24 mouse cellular contexts compared by ENCODE assay signal in the genomic region with DNA sequence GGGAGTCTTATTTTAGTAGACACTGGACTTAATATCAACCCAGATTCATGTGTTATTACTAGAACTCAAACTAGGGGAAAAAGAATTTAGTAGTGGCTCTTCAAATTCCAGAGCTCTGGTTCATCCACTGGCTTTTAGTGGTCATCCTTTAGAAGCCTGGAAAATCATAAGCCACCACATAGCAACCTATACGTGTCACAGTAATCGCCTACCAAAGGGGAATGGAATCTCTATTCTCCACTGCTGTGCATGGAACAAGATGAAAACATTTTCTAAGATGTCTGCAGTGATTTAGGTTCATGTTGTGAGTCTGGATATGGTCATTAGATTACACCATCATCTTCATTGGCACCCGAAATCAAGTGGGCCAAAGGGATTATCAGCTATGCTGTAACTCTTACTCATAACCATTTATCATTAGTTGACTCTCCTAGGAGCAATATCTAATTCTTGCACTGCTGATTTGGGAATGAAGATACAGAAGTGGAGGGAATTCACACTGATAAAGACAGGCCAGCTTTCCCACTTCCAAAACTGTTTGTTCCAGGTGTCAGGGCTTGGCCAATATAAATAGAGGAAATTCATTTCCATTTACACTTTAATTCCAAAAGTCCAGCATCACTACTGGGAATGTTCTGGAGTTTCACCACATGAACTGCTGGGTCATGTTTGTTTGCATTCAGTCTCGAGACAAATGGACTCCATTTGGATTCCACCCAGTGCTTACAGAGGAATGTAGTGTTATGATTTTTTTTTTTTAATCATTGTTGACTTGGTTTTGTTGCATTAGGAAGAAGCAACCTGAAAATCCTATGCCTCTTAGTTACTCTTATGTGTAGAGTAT. TPM values are rescaled to one million over a fixed set of nuclear protein-coding genes. Genes with fewer than 3 reads are reported as not detected.
DNase-seq lines count a peak whose midpoint lies in the region; ATAC-seq and TF ChIP-seq lines count a peak whose summit lies in the region.
"Had no signal": no experiment of that assay in that cellular context is flagged by ENCODE, and none has a peak within 500 bp of the region (broad histone marks: within the 10 kb centered on the region; RNA-seq: fewer than 3 reads in every experiment).

No protein-coding gene starts in this region.

- no peak overlapping the region for H3K9ac ChIP-seq in kidney, embryonic 16.5 days (replicated peaks; ENCODE audit: low read length)
- H3K9ac ChIP-seq in lung, postnatal 0 days (replicated peaks; ENCODE audit: low read depth): no peak overlapping the region
- H3K9ac ChIP-seq: heart, embryonic 13.5 days; hindbrain, embryonic 15.5 days; intestine, embryonic 15.5 days; kidney, embryonic 15.5 days; liver, embryonic 14.5 days; stomach, embryonic 15.5 days had no signal

- no peak overlapping the region for H3K4me2 ChIP-seq in kidney, embryonic 16.5 days (replicated peaks; ENCODE audit: low read depth, low read length)
- H3K4me2 ChIP-seq in lung, postnatal 0 days (replicated peaks; ENCODE audit: low read depth, low read length): no peak overlapping the region
- H3K4me2 ChIP-seq in myocyte (ENCODE audit: low read depth): peak overlapping the region; percentile 47
- H3K4me2 ChIP-seq: heart, embryonic 13.5 days; hindbrain, embryonic 15.5 days; intestine, embryonic 15.5 days; kidney, embryonic 15.5 days; stomach, embryonic 15.5 days had no signal

- no peaks in the 10 kb centered on the region for H3K4me1 ChIP-seq in kidney, embryonic 16.5 days (ENCODE audit: insufficient read depth, low read length)
- peaks cover 7% of the 10 kb centered on the region; the same call in 1 of the 2 replicates for H3K4me1 ChIP-seq in lung, postnatal 0 days (ENCODE audit: insufficient read depth, low read depth, low read length)
- H3K4me1 ChIP-seq: intestine, embryonic 15.5 days; kidney, embryonic 15.5 days; limb, embryonic 10.5 days; megakaryocyte, embryonic 14.5 days; stomach, embryonic 15.5 days had no signal

- TF ChIP-seq CTCF in lung, postnatal 0 days (IDR thresholded peaks at IDR 0.05): no peak

- H3K27me3 ChIP-seq in kidney, embryonic 16.5 days (ENCODE audit: insufficient read depth, low read length): no peaks in the 10 kb centered on the region
- no peaks in the 10 kb centered on the region for H3K27me3 ChIP-seq in lung, postnatal 0 days (replicated peaks; ENCODE audit: insufficient read depth, low read length)
- H3K27me3 ChIP-seq in myocyte (ENCODE audit: control insufficient read depth, insufficient read depth, insufficient read length): no peaks in the 10 kb centered on the region
- H3K27me3 ChIP-seq: heart, embryonic 13.5 days; hindbrain, embryonic 15.5 days; intestine, embryonic 15.5 days; kidney, embryonic 15.5 days; megakaryocyte, embryonic 14.5 days; stomach, embryonic 15.5 days had no signal

- ATAC-seq in kidney, embryonic 16.5 days (ENCODE audit: low FRiP score, low TSS enrichment): no peak
- ATAC-seq in lung, postnatal 0 days: 0 out of 2 replicates have a peak, but pooled peaks have one; percentile 23
- ATAC-seq: forebrain, embryonic 16.5 days; intestine, embryonic 15.5 days had no signal

- 75% methylated on average over 4 of the region's 4 CpGs for WGBS in kidney, embryonic 16.5 days
- WGBS in lung, postnatal 0 days: 54% methylated on average over 4 of the region's 4 CpGs

- no peak for TF ChIP-seq EP300 in lung, postnatal 0 days (IDR thresholded peaks at IDR 0.05)

- H3K4me3 ChIP-seq in kidney, embryonic 16.5 days (ENCODE audit: low read length): no peak overlapping the region
- no peak overlapping the region for H3K4me3 ChIP-seq in lung, postnatal 0 days (ENCODE audit: low read depth, low read length)
- no peak overlapping the region for H3K4me3 ChIP-seq in myocyte
- H3K4me3 ChIP-seq: heart, embryonic 13.5 days; hindbrain, embryonic 15.5 days; intestine, embryonic 15.5 days; kidney, embryonic 15.5 days; limb, embryonic 10.5 days; megakaryocyte, embryonic 14.5 days; stomach, embryonic 15.5 days had no signal

- no peak overlapping the region for H3K27ac ChIP-seq in kidney, embryonic 16.5 days (ENCODE audit: low read length)
- H3K27ac ChIP-seq in lung, postnatal 0 days (ENCODE audit: low read length): no peak overlapping the region
- H3K27ac ChIP-seq: heart, embryonic 13.5 days; hindbrain, embryonic 15.5 days; intestine, embryonic 15.5 days; kidney, embryonic 15.5 days; limb, embryonic 10.5 days; liver, embryonic 14.5 days; stomach, embryonic 15.5 days had no signal

- no peak overlapping the region for H3ac ChIP-seq in myocyte (ENCODE audit: control insufficient read depth, insufficient read length)

- peaks cover 100% of the 10 kb centered on the region for H3K79me2 ChIP-seq in myocyte (ENCODE audit: control insufficient read depth, insufficient read depth)

- DNase-seq in kidney, postnatal 14 days: peak; percentile 19
- DNase-seq in lung, postnatal 0 days (ENCODE audit: low spot score): peak; percentile 49
- no peak for DNase-seq in lung, postnatal 25 days (ENCODE audit: low spot score)
- DNase-seq in NIH3T3 (ENCODE audit: low read depth): peak; percentile 52
- DNase-seq in right cerebral cortex, postnatal 4 days: no peak
- DNase-seq in cerebellum, postnatal 14 days: no peak
- DNase-seq: cerebellum, adult 9-10 months; gastrocnemius, postnatal 25 days; heart, postnatal 36 days; midbrain, embryonic 14.5 days; right cerebral cortex, postnatal 14 days; thymus, adult 2 months had no signal

- no peaks in the 10 kb centered on the region for H3K36me3 ChIP-seq in kidney, embryonic 16.5 days (ENCODE audit: insufficient read depth, low read length)
- H3K36me3 ChIP-seq in lung, postnatal 0 days (ENCODE audit: insufficient read depth, low read length): no peaks in the 10 kb centered on the region
- H3K36me3 ChIP-seq in myocyte (ENCODE audit: control insufficient read depth, insufficient read depth): no peaks in the 10 kb centered on the region
- H3K36me3 ChIP-seq: G1E; heart, embryonic 13.5 days; hindbrain, embryonic 15.5 days; intestine, embryonic 15.5 days; kidney, embryonic 15.5 days; limb, embryonic 10.5 days; stomach, embryonic 15.5 days had no signal

- H3K9me3 ChIP-seq in kidney, embryonic 16.5 days (ENCODE audit: low read length): no peaks in the 10 kb centered on the region
- H3K9me3 ChIP-seq in lung, postnatal 0 days (ENCODE audit: low read length): no peaks in the 10 kb centered on the region
- H3K9me3 ChIP-seq: G1E; heart, embryonic 13.5 days; hindbrain, embryonic 15.5 days; intestine, embryonic 15.5 days; kidney, embryonic 15.5 days; limb, embryonic 10.5 days; megakaryocyte, embryonic 14.5 days; stomach, embryonic 15.5 days had no signal

- TF ChIP-seq POLR2A in myocyte (IDR thresholded peaks at IDR 0.05; ENCODE audit: insufficient read length, low read depth): no peak

TF ChIP-seq in myocyte, 11 proteins besides CTCF, POLR2A, EP300 and RAD21:
- TF ChIP-seq TCF3 (IDR thresholded peaks at IDR 0.05; ENCODE audit: insufficient read length, low read depth): no peak
- TF ChIP-seq CEBPB (IDR thresholded peaks at IDR 0.05; ENCODE audit: insufficient read depth, poor library complexity, severe bottlenecking): 0 out of 2 replicates have a peak, but pooled peaks have one; percentile 1
- no peak for TF ChIP-seq MYOG (IDR thresholded peaks at IDR 0.05; ENCODE audit: control insufficient read depth in 1 of 3, insufficient read depth in 1 of 3, insufficient read length in 2 of 3, low read depth in 2 of 3)
- no peak for TF ChIP-seq USF1 (IDR thresholded peaks at IDR 0.05; ENCODE audit: low read depth)

RNA-seq across cellular contexts. Expression of a gene that starts 11.4 kb away (rescaled TPM):
- polyA plus RNA-seq in kidney, embryonic 16.5 days (2015; fragmentation: Nextera tagmentation; extraction: Ambion mirVana): 13.1 and 15.5 TPM in 2 replicates
- 48.0 and 48.3 TPM in 2 replicates for polyA plus RNA-seq in lung, postnatal 0 days (2015; fragmentation: Nextera tagmentation; extraction: Ambion mirVana)
- 15.9 TPM for polyA plus RNA-seq in myocyte (2012; fragmentation: generic; extraction: Trizol)
- polyA plus RNA-seq: G1E had no signal

Comparison
In these comparisons a context has a peak if more than half of its experiments do, and no peak if none do; other contexts are left out.
1. DNase-seq: peak in kidney, postnatal 14 days (single experiment), lung, postnatal 0 days (single experiment) and NIH3T3 (single experiment); none in lung, postnatal 25 days (single experiment), right cerebral cortex, postnatal 4 days (single experiment) and cerebellum, postnatal 14 days (0 of 2).